Mouse (Mus musculus) ES-E14 (cell line): ENCODE measurements around the gene Il34. TPM values are rescaled to one million over a fixed set of nuclear protein-coding genes. Genes with fewer than 3 reads are reported as not detected.

Experiments
- DNase-seq: peaks from one replicate; pipeline ENCODE4 v3.0.0-alpha.2; 2013; ENCODE audit warnings: low read depth, low spot score
- H3K27ac ChIP-seq: 2 replicates; pipeline ENCODE4 v1.5.1; 2012; ENCODE audit warnings: low read depth, mild to moderate bottlenecking, low read length, moderate library complexity, mixed read lengths; ENCODE audit not compliant: poor library complexity, insufficient read depth, severe bottlenecking
- H3K36me3 ChIP-seq: 2 replicates; pipeline ENCODE4 v1.6.1; 2012; ENCODE audit warnings: mild to moderate bottlenecking, low read length, moderate library complexity, mixed read lengths; ENCODE audit not compliant: control insufficient read depth, poor library complexity, insufficient read depth, severe bottlenecking
- H3K4me1 ChIP-seq, 2 experiments: fragments of 150-350 bp in 1 of 2; sonication (generic) in 1 of 2; 2 replicates each; pipeline ENCODE4 v1.6.1; 2012; ENCODE audit warnings: low read length in 2 of 2, mild to moderate bottlenecking in 1 of 2, mixed read lengths in 1 of 2; ENCODE audit not compliant: control insufficient read depth in 2 of 2, insufficient read depth in 2 of 2, poor library complexity in 1 of 2
- H3K4me3 ChIP-seq, 2 experiments: fragments of 150-350 bp in 1 of 2; sonication (generic) in 1 of 2; 2 replicates each; pipeline ENCODE4 v1.5.1; 2012; ENCODE audit warnings: low read length in 2 of 2, low read depth in 1 of 2, mild to moderate bottlenecking in 1 of 2, mixed read lengths in 1 of 2; ENCODE audit not compliant: insufficient read depth in 1 of 2, poor library complexity in 1 of 2, severe bottlenecking in 1 of 2
- H3K9ac ChIP-seq: 2 replicates; pipeline ENCODE4 v1.6.1; 2012; ENCODE audit warnings: low read depth, mild to moderate bottlenecking, low read length, mixed read lengths; ENCODE audit not compliant: poor library complexity, insufficient read depth, severe bottlenecking
- H3K9me3 ChIP-seq: fragments of 150-350 bp; sonication (generic); 2 replicates; pipeline ENCODE4 v1.6.1; 2012; ENCODE audit warnings: low read depth, mild to moderate bottlenecking, low read length; ENCODE audit not compliant: control insufficient read depth, insufficient read depth
- CHD2 ChIP-seq: IDR thresholded peaks from 2 replicates; pipeline ENCODE4 v1.6.1; 2014; ENCODE audit warnings: mild to moderate bottlenecking, low read depth, low read length, inconsistent platforms
- HCFC1 ChIP-seq: IDR thresholded peaks from 2 replicates; pipeline ENCODE4 v1.6.1; 2012; ENCODE audit warnings: low read length, inconsistent platforms, borderline replicate concordance; ENCODE audit not compliant: insufficient read depth
- MAFK ChIP-seq: IDR thresholded peaks from 2 replicates; pipeline ENCODE4 v1.6.1; 2014; ENCODE audit warnings: mild to moderate bottlenecking, low read depth, low read length, inconsistent platforms; ENCODE audit not compliant: insufficient read depth
- ZC3H11A ChIP-seq: IDR thresholded peaks from 2 replicates; pipeline ENCODE4 v1.6.1; 2012; ENCODE audit warnings: low read depth, mild to moderate bottlenecking, inconsistent platforms, low read length, borderline replicate concordance
- ZNF384 ChIP-seq: IDR thresholded peaks from 2 replicates; pipeline ENCODE4 v1.6.1; 2012; ENCODE audit warnings: low read depth, low read length, inconsistent platforms
- in situ Hi-C, 2 experiments: fragments of 600-800 bp; cut with MboI; formaldehyde crosslinking; loops; one replicate each; pipeline ENCODE4 v1.15.1; 2025; ENCODE audit warnings: low sequenced_read_pairs in 2 of 2, inconsistent platforms in 1 of 2; ENCODE audit not compliant: unreplicated experiment in 2 of 2
- total RNA-seq: library from RNA; depleted of rRNA; stranded (reverse); fragments of 300-350 nt; gene quantifications from 2 replicates; pipeline ENCODE4 v1.2.3, GENCODE M21; 2012

Il34 gene
- total RNA-seq, 1 experiment, result 4.6 TPM

DNA sequence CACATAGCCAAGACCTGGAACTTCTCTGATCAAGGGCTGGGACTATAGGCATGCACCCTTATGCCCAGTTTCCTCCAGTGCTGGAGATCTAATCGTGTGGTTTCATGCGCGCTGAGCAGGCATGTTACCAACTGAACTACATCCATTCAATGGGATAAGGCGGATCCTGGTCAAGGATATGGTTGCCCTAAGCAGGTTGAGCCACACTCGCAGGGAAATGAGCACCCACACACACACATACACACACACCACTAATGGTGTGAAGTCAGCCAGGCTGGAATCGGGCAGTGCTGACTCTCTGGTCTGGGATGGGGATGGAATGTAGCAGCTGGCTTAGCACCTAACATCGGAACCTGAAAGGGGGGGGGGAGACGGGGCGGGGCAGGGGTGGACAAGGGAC, 11.8 kb downstream of the Il34 start:
- TF ChIP-seq MAFK, result no peak
- TF ChIP-seq CHD2, result no peak
- no peak for TF ChIP-seq ZNF384
- no peak for TF ChIP-seq ZC3H11A
- no peak for TF ChIP-seq HCFC1
- Histone ChIP-seq H3K4me1 (peaks cover 0 to 6% of the 10 kb centered on the region in 2 experiments; a peak in 1 of 4 replicates), H3K4me3 (no peak overlapping the region), H3K36me3 (no peaks in the 10 kb centered on the region), H3K9me3 (no peaks in the 10 kb centered on the region), H3K27ac (no peak overlapping the region), H3K9ac (no peak overlapping the region)
- in situ Hi-C loops, result no loop called here
- DNase-seq, result no peak

DNA sequence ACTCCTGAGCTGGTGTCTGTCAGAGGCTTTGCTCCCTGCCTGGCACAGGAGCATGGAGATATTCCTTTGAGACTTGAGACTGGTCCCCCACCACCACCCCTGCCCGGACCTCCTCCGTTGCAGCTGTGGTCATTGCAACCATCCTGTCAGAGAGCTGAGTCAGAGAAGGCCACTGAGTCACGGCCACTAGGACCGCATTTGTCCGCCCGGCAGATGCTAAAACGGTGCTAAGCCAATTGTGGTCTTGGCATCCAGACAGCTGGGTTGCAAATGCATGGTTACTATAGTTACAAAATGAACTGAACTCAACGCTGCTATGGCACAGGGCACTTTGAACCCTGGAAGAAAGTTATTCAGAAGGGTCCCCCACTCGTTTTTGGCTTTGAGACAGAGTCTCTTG, 12.2 kb downstream of the Il34 start:
- DNase-seq, result no peak
- no peak overlapping the region for H3K27ac ChIP-seq
- peaks cover 0 to 6% of the 10 kb centered on the region in 2 experiments; a peak in 1 of 4 replicates for H3K4me1 ChIP-seq
- no peak overlapping the region for H3K9ac ChIP-seq
- H3K4me3 ChIP-seq, result no peak overlapping the region
- no peak for TF ChIP-seq ZNF384
- TF ChIP-seq MAFK, result no peak
- no peak for TF ChIP-seq ZC3H11A
- TF ChIP-seq CHD2, result no peak
- TF ChIP-seq HCFC1, result no peak
- H3K9me3 ChIP-seq, result no peaks in the 10 kb centered on the region
- no peaks in the 10 kb centered on the region for H3K36me3 ChIP-seq
- in situ Hi-C loops, result no loop called here

DNA sequence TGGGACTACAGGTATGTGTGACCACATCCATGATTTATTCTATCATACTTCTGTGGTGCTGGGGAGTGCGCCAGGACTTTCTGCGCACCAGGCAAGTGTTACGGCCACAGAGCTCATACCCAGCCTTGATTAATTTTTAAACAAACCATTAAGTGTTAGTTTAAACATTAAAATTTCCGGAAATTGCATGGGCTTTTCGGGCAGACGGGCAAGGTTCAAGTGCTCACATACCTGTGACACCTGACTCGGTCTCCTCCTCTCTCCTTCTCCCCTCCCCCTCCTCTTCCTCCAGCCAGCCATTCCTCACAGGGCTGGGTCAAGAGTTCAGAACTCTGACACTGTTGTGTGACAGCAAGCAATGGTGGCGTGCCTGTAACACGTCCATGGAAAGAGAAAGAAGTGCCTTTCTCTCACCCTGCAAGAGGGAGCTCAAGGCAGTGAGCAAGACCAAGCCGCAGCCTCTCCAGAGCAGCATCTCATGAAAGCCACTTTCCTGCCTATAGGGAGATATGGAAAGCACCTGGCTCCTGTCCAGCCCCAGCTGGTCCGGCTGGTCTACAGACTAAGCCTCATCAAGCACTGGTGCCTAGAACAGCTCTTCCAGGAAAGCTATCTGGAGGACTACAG, 13.0 kb downstream of the Il34 start:
- H3K4me1 ChIP-seq, result peaks cover 0 to 6% of the 10 kb centered on the region in 2 experiments; a peak in 1 of 4 replicates
- H3K36me3 ChIP-seq, result no peaks in the 10 kb centered on the region
- no peak overlapping the region for H3K4me3 ChIP-seq
- in situ Hi-C loops, result no loop called here
- no peaks in the 10 kb centered on the region for H3K9me3 ChIP-seq
- H3K9ac ChIP-seq, result no peak overlapping the region
- no peak overlapping the region for H3K27ac ChIP-seq
- TF ChIP-seq HCFC1, result no peak
- DNase-seq, result no peak

- Histone ChIP-seq H3K9me3 (no peaks in the 10 kb centered on the region), H3K27ac (no peak overlapping the region), H3K9ac (no peak overlapping the region), H3K4me1 (peaks cover 0 to 6% of the 10 kb centered on the region in 2 experiments; a peak in 1 of 4 replicates), H3K36me3 (no peaks in the 10 kb centered on the region), H3K4me3 (no peak overlapping the region)
- DNase-seq, result no peak
- in situ Hi-C loops, result no loop called here
- no peak for TF ChIP-seq ZNF384
- TF ChIP-seq ZC3H11A, result no peak
- no peak for TF ChIP-seq MAFK
- no peak for TF ChIP-seq HCFC1
- TF ChIP-seq CHD2, result no peak
Observed at GRCm38 (mm10) chr8:110791164-110791563, 14.6 kb downstream of the Il34 start.

GRCm38 (mm10) chr8:110790270-110790669, 15.5 kb downstream of the Il34 start:
- Histone ChIP-seq H3K27ac (no peak overlapping the region), H3K4me3 (no peak overlapping the region), H3K9ac (no peak overlapping the region), H3K4me1 (peaks cover 0 to 9% of the 10 kb centered on the region in 2 experiments; a peak in 1 of 4 replicates), H3K9me3 (no peaks in the 10 kb centered on the region), H3K36me3 (no peaks in the 10 kb centered on the region)
- no peak for TF ChIP-seq ZC3H11A
- no peak for TF ChIP-seq CHD2
- no peak for TF ChIP-seq HCFC1
- no peak for TF ChIP-seq ZNF384
- in situ Hi-C loops, result no loop called here
- DNase-seq, result no peak
